Mouse (Mus musculus): ENCODE measurements at regions not wholly inside any gene's neighbourhood (a gene's known extent, or its start where the extent isn't known, plus 50 kb on each side); places are given as distances from the start of the nearest gene placed in this dataset.

DNA sequence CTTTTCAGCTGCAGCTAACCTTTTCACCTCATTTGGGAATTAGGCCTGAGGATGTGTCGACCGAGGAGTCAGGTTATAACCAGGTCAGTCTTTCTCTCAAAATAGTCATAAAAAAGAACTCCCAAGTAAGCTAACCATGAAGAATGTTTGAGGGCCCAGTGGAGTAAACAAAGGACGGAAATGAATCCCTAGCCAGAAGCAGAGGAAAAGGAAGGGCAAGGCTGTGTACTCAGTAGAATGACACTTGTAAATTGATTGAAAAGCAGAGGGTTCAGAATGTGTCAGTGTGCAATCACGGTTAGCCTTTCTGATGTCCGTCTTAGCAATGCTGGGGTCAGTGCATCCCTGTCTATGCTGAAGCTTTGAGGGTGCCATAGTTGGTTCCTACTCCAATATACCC is 149.3 kb upstream of the Ghitm start:
- ChIA-PET CTCF (no interaction called here), POLR2A (no interaction called here)
- TF ChIP-seq CTCF (IDR thresholded peaks at IDR 0.05), result no peak
- DNase-seq (ENCODE audit: low read depth, low spot score) (no peak), ATAC-seq (no peak)
- in situ Hi-C loops (cut with MboI; ENCODE audit: low pct_unique_long_range_greater_than_20kb), result no loop called here
- H3K27me3 ChIP-seq, result no peaks in the 10 kb centered on the region

DNA sequence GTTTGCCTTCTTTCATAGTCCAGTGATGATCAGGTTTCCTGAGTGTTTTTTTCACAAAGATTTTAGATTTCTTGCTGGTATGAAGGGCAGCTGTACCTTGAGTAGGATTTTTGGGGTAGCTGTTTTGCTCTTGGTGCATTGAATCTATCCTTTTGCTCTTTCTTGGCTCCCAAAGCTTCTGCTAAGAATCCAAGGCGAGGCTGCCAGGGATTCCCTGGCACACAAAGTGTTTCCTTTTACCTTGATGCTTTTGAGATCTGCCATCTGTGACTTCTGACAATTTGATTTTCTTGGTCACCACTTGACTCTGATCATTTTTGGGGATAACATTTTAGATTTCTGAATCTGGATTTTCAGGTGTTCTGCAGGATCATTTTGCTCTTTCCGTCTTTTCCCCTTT is 144.3 kb upstream of the Ghitm start:
- ATAC-seq, result no peak
- ChIA-PET POLR2A (no interaction called here), CTCF (no interaction called here)
- no peak for TF ChIP-seq CTCF (IDR thresholded peaks at IDR 0.05)
- in situ Hi-C loops (cut with MboI; ENCODE audit: low pct_unique_long_range_greater_than_20kb), result no loop called here
- no peak for DNase-seq (ENCODE audit: low read depth, low spot score)
- H3K27me3 ChIP-seq, result no peaks in the 10 kb centered on the region

DNA sequence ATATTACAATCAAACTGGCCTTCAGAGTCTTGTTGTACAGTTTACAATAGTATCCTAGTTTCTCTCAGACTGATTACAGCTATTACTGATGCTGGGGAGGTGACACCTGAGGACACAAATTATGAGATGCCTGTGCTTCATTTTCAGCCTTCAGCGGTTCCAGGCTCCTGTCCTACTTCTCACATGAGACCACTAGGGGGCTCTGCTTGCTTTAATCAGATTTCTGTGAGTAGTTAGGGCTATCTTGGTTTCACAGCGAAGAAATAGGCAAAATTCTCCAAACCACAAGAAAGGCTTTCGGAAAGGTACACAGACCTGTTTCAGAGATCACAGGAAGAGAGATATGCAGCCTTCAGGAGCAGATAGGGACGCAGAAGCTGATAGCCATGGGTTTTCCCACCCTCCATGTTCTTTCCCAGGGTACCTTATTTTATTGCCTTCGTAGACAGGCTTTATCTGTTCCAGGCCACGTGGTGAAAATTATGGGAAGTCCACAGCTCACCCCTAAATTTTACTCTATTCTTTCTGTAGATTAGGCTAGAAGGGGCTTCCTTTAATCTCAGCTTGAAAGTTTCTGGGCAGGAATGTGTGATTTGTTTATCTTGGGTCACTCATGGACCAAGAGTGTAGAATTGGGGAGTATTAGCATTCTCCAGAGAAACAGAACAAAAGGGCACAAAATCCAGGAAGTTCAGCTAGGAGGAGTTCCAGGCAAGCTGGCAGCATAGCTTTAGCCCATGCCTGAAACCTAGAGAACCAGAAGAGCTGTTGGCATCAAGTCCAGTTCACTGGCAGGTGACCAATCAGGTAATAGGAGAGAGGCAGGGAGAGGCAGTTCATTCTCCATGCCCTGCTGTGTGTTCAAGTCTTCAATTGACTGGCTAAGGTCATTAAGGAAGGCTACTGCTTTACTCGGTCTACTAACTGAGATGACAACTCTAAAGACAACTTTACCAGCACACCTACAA is 141.9 kb upstream of the Ghitm start:
- ATAC-seq (no peak), DNase-seq (ENCODE audit: low read depth, low spot score) (no peak)
- no peaks in the 10 kb centered on the region for H3K27me3 ChIP-seq
- POLR2A ChIA-PET, result no interaction called here
- peak; percentile 44 for TF ChIP-seq CTCF (IDR thresholded peaks at IDR 0.05)
- CTCF ChIA-PET, result no interaction called here
- in situ Hi-C loops (cut with MboI; ENCODE audit: low pct_unique_long_range_greater_than_20kb), result no loop called here

DNA sequence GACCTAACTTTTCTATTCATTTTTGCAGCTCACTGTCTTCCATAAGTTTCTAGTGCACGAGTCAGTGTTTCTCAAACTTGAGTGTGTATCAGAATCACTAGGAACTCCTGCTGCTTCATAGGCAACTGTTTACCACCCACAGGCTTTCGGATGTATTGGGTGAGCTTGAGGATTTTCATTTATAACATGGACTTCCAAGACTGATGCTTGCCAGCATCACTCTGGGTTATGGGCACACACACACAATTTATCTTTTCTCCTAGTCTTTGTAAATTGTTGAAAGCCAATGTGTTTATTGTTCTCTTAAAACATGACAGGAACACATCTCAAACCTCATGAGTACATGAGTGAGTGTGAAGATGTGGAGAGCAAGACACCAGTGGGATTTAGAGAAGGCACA is 137.0 kb upstream of the Ghitm start:
- TF ChIP-seq CTCF (IDR thresholded peaks at IDR 0.05), result no peak
- in situ Hi-C loops (cut with MboI; ENCODE audit: low pct_unique_long_range_greater_than_20kb), result no loop called here
- no peak for ATAC-seq
- DNase-seq (ENCODE audit: low read depth, low spot score), result no peak
- POLR2A ChIA-PET, result no interaction called here
- no peaks in the 10 kb centered on the region for H3K27me3 ChIP-seq
- CTCF ChIA-PET, result no interaction called here

DNA sequence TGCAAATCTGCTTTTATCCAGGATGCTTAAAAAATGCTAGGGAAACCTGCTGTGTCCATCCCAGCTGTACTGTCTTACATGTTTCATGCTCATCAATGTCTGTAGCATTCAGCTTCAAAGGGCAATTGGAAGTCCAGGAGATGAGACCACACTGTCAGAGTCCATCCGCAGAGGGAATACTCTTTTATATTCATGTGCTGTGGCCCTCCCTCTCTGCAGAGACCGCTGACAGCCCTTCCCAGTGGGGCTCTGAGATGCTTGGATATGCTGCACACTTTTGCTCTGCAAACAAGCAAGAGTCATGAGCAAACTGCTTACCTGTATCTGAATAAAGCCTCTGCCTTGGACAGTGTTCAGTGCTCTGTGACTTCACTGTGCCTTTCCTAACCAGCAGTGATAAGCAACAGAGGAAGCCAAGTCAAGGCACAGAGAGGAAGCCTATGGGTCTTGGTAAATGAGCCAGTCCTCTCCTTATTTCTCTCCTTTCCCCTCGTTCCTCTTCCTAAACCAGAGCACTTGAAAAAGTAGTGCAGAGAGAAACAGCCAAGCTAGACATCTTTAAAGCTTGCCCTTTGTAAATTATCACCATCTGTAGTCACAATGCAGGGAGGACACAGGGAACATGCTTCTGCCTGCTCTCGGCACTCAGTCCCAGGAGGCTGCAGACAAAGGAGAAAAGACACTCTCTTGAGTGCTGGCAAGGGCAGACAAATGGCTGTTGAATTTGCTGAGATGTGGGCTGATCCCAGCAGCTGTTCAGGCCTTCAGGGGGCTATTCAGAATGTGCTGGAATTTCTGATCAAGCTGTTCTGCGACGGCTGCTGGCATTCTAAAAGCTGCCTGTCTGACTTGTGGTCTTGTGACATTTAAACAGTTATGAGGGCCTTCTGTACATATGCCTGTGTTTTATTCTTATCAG is 136.2 kb upstream of the Ghitm start:
- ChIA-PET POLR2A (no interaction called here), CTCF (no interaction called here)
- in situ Hi-C loops (cut with MboI; ENCODE audit: low pct_unique_long_range_greater_than_20kb), result no loop called here
- H3K27me3 ChIP-seq, result no peaks in the 10 kb centered on the region
- ATAC-seq, result no peak
- no peak for TF ChIP-seq CTCF (IDR thresholded peaks at IDR 0.05)
- no peak for DNase-seq (ENCODE audit: low read depth, low spot score)

DNA sequence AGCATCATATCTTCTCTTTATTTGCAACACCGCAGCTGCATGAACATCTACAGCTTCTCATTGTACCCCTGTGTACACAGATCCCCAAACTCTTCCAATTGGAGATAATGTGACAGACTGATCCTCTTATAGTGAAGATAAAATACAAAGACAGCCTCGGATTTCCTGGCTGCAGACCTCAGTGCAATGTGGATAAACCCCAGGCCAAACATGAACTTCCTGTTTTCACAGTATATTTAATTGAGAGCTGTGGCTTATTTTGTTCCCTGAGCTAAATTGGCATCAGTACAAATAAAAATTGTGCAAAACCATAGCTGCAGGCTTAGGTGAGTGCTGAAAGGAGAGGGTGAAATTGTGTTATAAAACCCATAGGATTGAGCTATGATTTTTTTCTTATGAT is 134.8 kb upstream of the Ghitm start:
- DNase-seq (ENCODE audit: low read depth, low spot score) (no peak), ATAC-seq (no peak)
- POLR2A ChIA-PET, result no interaction called here
- CTCF ChIA-PET, result no interaction called here
- no peak for TF ChIP-seq CTCF (IDR thresholded peaks at IDR 0.05)
- H3K27me3 ChIP-seq, result no peaks in the 10 kb centered on the region
- in situ Hi-C loops (cut with MboI; ENCODE audit: low pct_unique_long_range_greater_than_20kb), result no loop called here

DNA sequence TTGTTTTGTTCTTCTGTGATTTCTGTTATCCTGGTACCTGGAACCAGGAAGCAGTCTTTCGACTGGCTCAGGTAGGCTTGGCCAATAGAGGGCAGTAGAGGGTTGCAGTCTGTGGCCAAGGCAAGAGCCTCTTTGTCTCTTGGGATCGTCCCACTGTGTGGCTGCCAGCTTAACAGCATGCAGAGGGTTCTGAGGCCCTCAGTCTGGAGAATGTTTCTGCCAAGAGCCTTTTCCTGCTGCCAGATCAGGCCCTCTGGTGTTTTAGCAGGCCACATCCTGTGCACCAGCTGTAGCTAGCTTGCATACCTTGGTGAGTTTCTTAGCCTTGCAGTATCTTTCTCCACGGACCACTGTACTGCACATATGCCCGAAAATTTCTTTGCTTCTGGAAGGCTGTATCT is 103.6 kb upstream of the Ghitm start:
- peak; percentile 44 for ATAC-seq
- TF ChIP-seq CTCF (IDR thresholded peaks at IDR 0.05), result peak; percentile 58
- POLR2A ChIA-PET, result no interaction called here
- no peak for DNase-seq (ENCODE audit: low read depth, low spot score)
- no peaks in the 10 kb centered on the region for H3K27me3 ChIP-seq
- in situ Hi-C loops (cut with MboI; ENCODE audit: low pct_unique_long_range_greater_than_20kb), result no loop called here
- CTCF ChIA-PET, result no interaction called here

DNA sequence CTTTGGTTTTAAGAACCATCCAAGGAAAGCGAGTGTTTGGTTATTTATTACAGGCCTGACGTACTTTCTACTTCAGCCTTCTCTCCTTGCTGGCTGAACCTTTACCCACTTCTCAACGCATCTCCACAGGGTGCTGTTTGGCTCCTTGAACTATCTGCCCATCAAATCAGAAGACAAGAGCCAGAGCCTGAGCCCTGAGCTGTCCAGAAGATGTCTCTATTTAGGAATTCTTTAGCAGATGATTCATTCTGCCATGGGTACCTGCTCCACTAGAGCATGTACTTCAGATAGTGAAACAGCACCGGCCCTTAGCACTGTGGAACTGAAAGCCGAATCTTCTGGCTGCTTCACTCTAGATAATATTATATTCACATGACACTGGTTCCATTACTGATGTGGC is 102.1 kb upstream of the Ghitm start:
- H3K27me3 ChIP-seq, result no peaks in the 10 kb centered on the region
- TF ChIP-seq CTCF (IDR thresholded peaks at IDR 0.05), result no peak
- in situ Hi-C loops (cut with MboI; ENCODE audit: low pct_unique_long_range_greater_than_20kb), result no loop called here
- no peak for ATAC-seq
- POLR2A ChIA-PET, result no interaction called here
- CTCF ChIA-PET, result no interaction called here
- no peak for DNase-seq (ENCODE audit: low read depth, low spot score)

DNA sequence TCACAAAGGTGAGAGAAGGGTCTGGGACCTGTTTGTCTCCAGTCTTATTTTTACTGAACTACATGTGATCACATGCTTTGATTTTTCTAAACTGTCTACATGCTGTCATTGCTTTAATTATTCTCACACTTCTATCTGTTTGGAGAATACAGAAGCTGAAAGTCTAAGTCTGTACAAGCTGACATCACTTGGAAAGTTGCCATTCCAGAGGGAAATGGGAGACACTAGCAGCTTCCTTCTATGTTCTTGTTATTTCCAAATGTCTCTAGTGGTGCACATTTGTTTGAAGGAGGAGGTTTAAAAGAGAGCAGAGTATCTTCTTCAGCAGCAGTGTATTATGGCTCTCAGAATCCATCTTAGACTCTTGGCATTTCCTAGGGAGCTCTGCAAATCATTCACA is 73.2 kb upstream of the Ghitm start:
- CTCF ChIA-PET, result no interaction called here
- TF ChIP-seq CTCF (IDR thresholded peaks at IDR 0.05), result no peak
- POLR2A ChIA-PET, result no interaction called here
- no peaks in the 10 kb centered on the region for H3K27me3 ChIP-seq
- DNase-seq (ENCODE audit: low read depth, low spot score) (no peak), ATAC-seq (no peak)
- in situ Hi-C loops (cut with MboI; ENCODE audit: low pct_unique_long_range_greater_than_20kb), result no loop called here

DNA sequence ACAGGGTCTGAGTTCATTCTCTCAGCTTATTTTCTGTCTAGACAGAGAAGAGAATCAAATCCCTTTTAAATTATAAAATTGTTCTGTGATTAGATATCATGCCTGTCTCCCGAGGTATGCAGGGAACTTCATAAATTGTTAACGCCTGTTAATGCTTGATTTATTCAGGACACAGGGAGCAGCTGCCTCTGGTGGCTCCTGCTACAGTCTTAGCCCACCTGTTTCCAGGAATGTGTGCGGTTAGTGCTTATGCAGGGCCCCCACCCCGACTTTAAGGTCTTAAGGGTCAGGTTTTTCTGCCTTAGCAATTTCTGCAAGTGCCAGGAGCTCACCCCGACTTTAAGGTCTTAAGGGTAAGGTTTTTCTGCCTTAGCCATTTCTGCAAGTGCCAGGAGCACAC is 54.7 kb upstream of the Ghitm start:
- DNase-seq (ENCODE audit: low read depth, low spot score) (no peak), ATAC-seq (no peak)
- TF ChIP-seq CTCF (IDR thresholded peaks at IDR 0.05), result no peak
- POLR2A ChIA-PET, result no interaction called here
- H3K27me3 ChIP-seq, result no peaks in the 10 kb centered on the region
- in situ Hi-C loops (cut with MboI; ENCODE audit: low pct_unique_long_range_greater_than_20kb), result no loop called here
- CTCF ChIA-PET, result no interaction called here

Measured in Patski (cell line).